Mouse (Mus musculus): Measurements from ENCODE around the gene Prss8. TPM values are rescaled to one million over a fixed set of nuclear protein-coding genes. Genes with fewer than 3 reads are reported as not detected.
A peak's percentile ranks its signal among the peaks of the same experiment; 100 is the strongest.
"Not testable (repeated sequence)": the region's sequence is repeated elsewhere in the genome, so short reads cannot be mapped to it uniquely, and the experiment has no call there.

Prss8 gene
- total RNA-seq (2021), result under 1 TPM; 0.20 to 0.66 TPM
- long read RNA-seq, experiment 1, result 0 reads
- long read RNA-seq, experiment 2, result 0 reads

GRCm38 (mm10) chr7:127929923-127930322 lies at the start of gene Prss8:
Gene Prss8 (minus strand): TSS chr7:127930104.
- TF ChIP-seq CTCF (conservative IDR thresholded peaks at IDR 0.05), result no peak
- Histone ChIP-seq H3K4me3 (no peak within 1 kb of the TSS), H3K27ac (no peak within 1 kb of the TSS)
- no peak for DNase-seq (ENCODE audit: low spot score in 2 of 2)

GRCm38 (mm10) chr7:127978856-127979255 lies 49.0 kb upstream of the Prss8 start:
- Histone ChIP-seq H3K4me3 (no peak overlapping the region), H3K27ac (no peak overlapping the region)
- DNase-seq (ENCODE audit: low spot score in 2 of 2), result no peak
- no peak for TF ChIP-seq CTCF (conservative IDR thresholded peaks at IDR 0.05)

- no peak overlapping the region for H3K27ac ChIP-seq
- no peak for TF ChIP-seq CTCF (conservative IDR thresholded peaks at IDR 0.05)
- no peak for DNase-seq (ENCODE audit: low spot score in 2 of 2)
- H3K4me3 ChIP-seq, result no peak overlapping the region
Measured at GRCm38 (mm10) chr7:127974413-127974930, 44.6 kb upstream of the Prss8 start.

- peak overlapping the region; percentile 100 for H3K27ac ChIP-seq
- H3K4me3 ChIP-seq, result peak overlapping the region; percentile 78
- DNase-seq (ENCODE audit: low spot score in 2 of 2), result peak; percentile 69 to 70
- no peak for TF ChIP-seq CTCF (conservative IDR thresholded peaks at IDR 0.05)
Measured at GRCm38 (mm10) chr7:127967922-127968828, 38.3 kb upstream of the Prss8 start.

GRCm38 (mm10) chr7:127967004-127967921 lies 37.4 kb upstream of the Prss8 start, which contains the start of gene Fus:
Gene Fus (plus strand): TSS chr7:127967457.
- Histone ChIP-seq H3K4me3 (peak within 1 kb of the TSS; percentile 78), H3K27ac (peak within 1 kb of the TSS; percentile 100)
- TF ChIP-seq CTCF (conservative IDR thresholded peaks at IDR 0.05), result peak; percentile 42
- DNase-seq (ENCODE audit: low spot score in 2 of 2), result peak; percentile 91 to 95

- no peak for TF ChIP-seq CTCF (conservative IDR thresholded peaks at IDR 0.05)
- Histone ChIP-seq H3K4me3 (peak overlapping the region; percentile 78), H3K27ac (peak overlapping the region; percentile 100)
- DNase-seq (ENCODE audit: low spot score in 2 of 2), result no peak
Measured at GRCm38 (mm10) chr7:127966371-127966918, 36.5 kb upstream of the Prss8 start.

- Histone ChIP-seq H3K27ac (no peak overlapping the region), H3K4me3 (no peak overlapping the region)
- DNase-seq (ENCODE audit: low spot score in 2 of 2), result no peak
- TF ChIP-seq CTCF (conservative IDR thresholded peaks at IDR 0.05), result no peak
Measured at GRCm38 (mm10) chr7:127959364-127959763, 29.5 kb upstream of the Prss8 start.

GRCm38 (mm10) chr7:127952864-127953581 lies 23.1 kb upstream of the Prss8 start:
- no peak overlapping the region for H3K27ac ChIP-seq
- DNase-seq (ENCODE audit: low spot score in 2 of 2), result no peak
- no peak overlapping the region for H3K4me3 ChIP-seq
- no peak for TF ChIP-seq CTCF (conservative IDR thresholded peaks at IDR 0.05)

GRCm38 (mm10) chr7:127946470-127947023 lies 16.6 kb upstream of the Prss8 start, which contains the start of gene Prss36:
Gene Prss36 (minus strand): TSS chr7:127946725.
- no peak within 1 kb of the TSS for H3K4me3 ChIP-seq
- no peak for TF ChIP-seq CTCF (conservative IDR thresholded peaks at IDR 0.05)
- no peak for DNase-seq (ENCODE audit: low spot score in 2 of 2)
- no peak within 1 kb of the TSS for H3K27ac ChIP-seq

- H3K4me3 ChIP-seq, result no peak overlapping the region
Measured at GRCm38 (mm10) chr7:127944614-127945013, 14.7 kb upstream of the Prss8 start.

GRCm38 (mm10) chr7:127942097-127942496 lies 12.2 kb upstream of the Prss8 start:
- peak; percentile 61 for TF ChIP-seq CTCF (conservative IDR thresholded peaks at IDR 0.05)
- peak in 1 of 2 experiments; percentile 8 for DNase-seq (ENCODE audit: low spot score in 2 of 2)

More at GRCm38 (mm10) chr7:127944614-127945013, 14.7 kb upstream of the Prss8 start:
- H3K27ac ChIP-seq, result no peak overlapping the region
- DNase-seq (ENCODE audit: low spot score in 2 of 2), result peak in 1 of 2 experiments; percentile 6
- no peak for TF ChIP-seq CTCF (conservative IDR thresholded peaks at IDR 0.05)

More at GRCm38 (mm10) chr7:127942097-127942496, 12.2 kb upstream of the Prss8 start:
- H3K4me3 ChIP-seq, H3K27ac ChIP-seq: not testable (repeated sequence)
